Mouse (Mus musculus): ENCODE data around the gene Apoc2.

DNA sequence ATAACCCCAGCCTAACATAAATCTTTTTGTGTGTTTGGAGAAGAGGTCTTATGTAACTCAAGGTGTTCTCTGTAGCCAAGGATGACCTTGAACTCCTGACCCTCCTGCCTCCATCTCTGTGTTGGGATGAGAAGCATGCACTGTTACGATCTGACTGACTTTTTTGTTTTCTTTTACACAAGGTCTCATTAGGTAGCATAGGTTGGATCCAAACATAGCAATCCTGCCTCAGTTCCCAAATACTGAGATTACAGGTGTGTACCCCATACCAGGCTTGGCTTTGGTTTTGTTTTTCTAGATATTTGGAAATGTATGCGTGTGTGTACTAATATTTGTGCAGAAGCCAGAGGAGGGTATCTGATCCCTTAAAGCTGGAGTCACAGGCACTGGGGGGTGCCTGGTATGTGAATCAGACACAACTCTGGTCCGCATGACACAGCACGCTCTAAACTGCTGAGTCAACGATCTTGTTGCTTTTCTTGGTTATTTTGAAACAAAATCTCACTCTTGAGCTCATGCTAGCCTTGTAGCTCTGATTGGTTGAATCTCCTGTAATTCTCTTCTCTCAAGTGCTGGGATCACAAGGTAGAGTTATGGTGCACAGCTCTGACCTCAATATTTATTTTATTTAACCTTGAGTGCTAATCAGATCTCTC is 40.7 kb upstream of the Apoc2 start:
- TF ChIP-seq CTCF (IDR thresholded peaks at IDR 0.05; ENCODE audit: extremely low read depth, insufficient read depth, insufficient read length, insufficient replicate concordance) = no peak
- no peak for TF ChIP-seq POLR2A (IDR thresholded peaks at IDR 0.05; ENCODE audit: low read depth, low read length)

All from spleen, adult 2 months (tissue).